Mouse (Mus musculus): Measurements from ENCODE around the gene Adi1. TPM values are rescaled to one million over a fixed set of nuclear protein-coding genes. Genes with fewer than 3 reads are reported as not detected.

The Adi1 gene
- total and polyA plus RNA-seq, 3 experiments, result 18.1 to 54.8 TPM; not detected in 1

GRCm38 (mm10) chr12:28694776-28695175, 19.7 kb downstream of the Adi1 start:
- H3K27me3 ChIP-seq (ENCODE audit: control insufficient read depth in 1 of 2, insufficient read depth in 2 of 2, low read length in 2 of 2), result no peaks in the 10 kb centered on the region
- H3K27ac ChIP-seq (ENCODE audit: control insufficient read depth, low read depth, low read length), result no peak overlapping the region
- no peaks in the 10 kb centered on the region for H3K79me2 ChIP-seq (ENCODE audit: control insufficient read depth, insufficient read depth, low read length, poor library complexity)
- peaks cover 0 to 2% of the 10 kb centered on the region in 2 experiments; a peak in 1 of 4 replicates for H3K36me3 ChIP-seq (ENCODE audit: control insufficient read depth in 1 of 2, insufficient read depth in 2 of 2, low read length in 2 of 2)
- no peaks in the 10 kb centered on the region for H3K4me1 ChIP-seq (ENCODE audit: control insufficient read depth in 1 of 2, insufficient read depth in 2 of 2, low read length in 2 of 2)
- no peaks in the 10 kb centered on the region for H3K9me3 ChIP-seq (replicated peaks; ENCODE audit: insufficient read depth, low read length)
- no peak overlapping the region for H3K9ac ChIP-seq (ENCODE audit: control insufficient read depth, low read depth, low read length, poor library complexity, severe bottlenecking)
- H3K4me3 ChIP-seq (ENCODE audit: control insufficient read depth in 1 of 2, insufficient read depth in 1 of 2, low read depth in 2 of 2, low read length in 2 of 2), result no peak overlapping the region
- no peak for TF ChIP-seq USF1 (IDR thresholded peaks at IDR 0.05; ENCODE audit: low read depth, low read length)
- no peak for TF ChIP-seq SMC3 (IDR thresholded peaks at IDR 0.05; ENCODE audit: low read depth, low read length)
- TF ChIP-seq ZC3H11A (IDR thresholded peaks at IDR 0.05; ENCODE audit: low read depth, low read length), result no peak
- no peak for TF ChIP-seq NELFE (IDR thresholded peaks at IDR 0.05; ENCODE audit: low read depth, low read length)
- TF ChIP-seq MAX (IDR thresholded peaks at IDR 0.05; ENCODE audit: low read length), result no peak
- no peak for TF ChIP-seq MYC (IDR thresholded peaks at IDR 0.05; ENCODE audit: low read depth, low read length)
- TF ChIP-seq TBP (IDR thresholded peaks at IDR 0.05; ENCODE audit: low read depth, low read length), result no peak
- TF ChIP-seq POLR2A (IDR thresholded peaks at IDR 0.05; ENCODE audit: control insufficient read depth in 1 of 2, insufficient read depth in 1 of 2, low read depth in 1 of 2, low read length in 2 of 2, poor library complexity in 1 of 2), result no peak
- no peak for DNase-seq (ENCODE audit: low read depth, low spot score)

- H3K36me3 ChIP-seq (ENCODE audit: control insufficient read depth in 1 of 2, insufficient read depth in 2 of 2, low read length in 2 of 2), result no peaks in the 10 kb centered on the region; a peak in 1 of 4 replicates
- TF ChIP-seq ZC3H11A (IDR thresholded peaks at IDR 0.05; ENCODE audit: low read depth, low read length) (no peak), SIN3A (IDR thresholded peaks at IDR 0.05; ENCODE audit: low read length) (no peak), TBP (IDR thresholded peaks at IDR 0.05; ENCODE audit: low read depth, low read length) (no peak), ZMIZ1 (IDR thresholded peaks at IDR 0.05; ENCODE audit: low read depth, low read length) (no peak)
Observed at GRCm38 (mm10) chr12:28697821-28698595, 23.0 kb downstream of the Adi1 start.

GRCm38 (mm10) chr12:28699086-28699485, 24.1 kb downstream of the Adi1 start:
- no peaks in the 10 kb centered on the region for H3K27me3 ChIP-seq (ENCODE audit: control insufficient read depth in 1 of 2, insufficient read depth in 2 of 2, low read length in 2 of 2)
- H3K9me3 ChIP-seq (replicated peaks; ENCODE audit: insufficient read depth, low read length), result no peaks in the 10 kb centered on the region
- H3K9ac ChIP-seq (ENCODE audit: control insufficient read depth, low read depth, low read length, poor library complexity, severe bottlenecking), result no peak overlapping the region
- no peak for DNase-seq (ENCODE audit: low read depth, low spot score)
- peaks cover 0 to 2% of the 10 kb centered on the region in 2 experiments; a peak in 1 of 4 replicates for H3K36me3 ChIP-seq (ENCODE audit: control insufficient read depth in 1 of 2, insufficient read depth in 2 of 2, low read length in 2 of 2)
- TF ChIP-seq ZNF384 (IDR thresholded peaks at IDR 0.05; ENCODE audit: low read depth, low read length) (no peak), ELF1 (IDR thresholded peaks at IDR 0.05; ENCODE audit: low read depth, low read length) (no peak), SIN3A (IDR thresholded peaks at IDR 0.05; ENCODE audit: low read length) (no peak), CTCF (IDR thresholded peaks at IDR 0.05 in 2 of 3, conservative IDR thresholded peaks at IDR 0.05 in 1 of 3; ENCODE audit: control insufficient read depth in 1 of 3, insufficient read depth in 1 of 3, low read depth in 2 of 3, low read length in 3 of 3, poor library complexity in 1 of 3, severe bottlenecking in 1 of 3) (no peak), NELFE (IDR thresholded peaks at IDR 0.05; ENCODE audit: low read depth, low read length) (no peak), MYC (IDR thresholded peaks at IDR 0.05; ENCODE audit: low read depth, low read length) (no peak), TCF12 (IDR thresholded peaks at IDR 0.05; ENCODE audit: low read depth, low read length) (no peak), UBTF (IDR thresholded peaks at IDR 0.05; ENCODE audit: borderline replicate concordance, insufficient read depth, low read depth, low read length) (no peak), ZKSCAN1 (IDR thresholded peaks at IDR 0.05; ENCODE audit: low read depth, low read length) (no peak), NRF1 (IDR thresholded peaks at IDR 0.05; ENCODE audit: insufficient read depth, low read depth, low read length, poor library complexity, severe bottlenecking) (no peak), TBP (IDR thresholded peaks at IDR 0.05; ENCODE audit: low read depth, low read length) (no peak), ZC3H11A (IDR thresholded peaks at IDR 0.05; ENCODE audit: low read depth, low read length) (no peak), MAX (IDR thresholded peaks at IDR 0.05; ENCODE audit: low read length) (no peak), EP300 (IDR thresholded peaks at IDR 0.05; ENCODE audit: low read depth in 1 of 2, low read length in 2 of 2) (no peak), GABPA (IDR thresholded peaks at IDR 0.05; ENCODE audit: low read depth, low read length) (no peak), CHD2 (IDR thresholded peaks at IDR 0.05; ENCODE audit: low read length) (no peak), MYB (IDR thresholded peaks at IDR 0.05; ENCODE audit: low read depth, low read length) (no peak), HCFC1 (IDR thresholded peaks at IDR 0.05; ENCODE audit: low read depth, low read length) (no peak), SMC3 (IDR thresholded peaks at IDR 0.05; ENCODE audit: low read depth, low read length) (no peak)
- H3K27ac ChIP-seq (ENCODE audit: control insufficient read depth, low read depth, low read length), result no peak overlapping the region
- no peak overlapping the region for H3K4me3 ChIP-seq (ENCODE audit: control insufficient read depth in 1 of 2, insufficient read depth in 1 of 2, low read depth in 2 of 2, low read length in 2 of 2)
- H3K4me1 ChIP-seq (ENCODE audit: control insufficient read depth in 1 of 2, insufficient read depth in 2 of 2, low read length in 2 of 2), result no peaks in the 10 kb centered on the region
- no peaks in the 10 kb centered on the region for H3K79me2 ChIP-seq (ENCODE audit: control insufficient read depth, insufficient read depth, low read length, poor library complexity)

More at GRCm38 (mm10) chr12:28697821-28698595, 23.0 kb downstream of the Adi1 start:
- no peaks in the 10 kb centered on the region for H3K9me3 ChIP-seq (replicated peaks; ENCODE audit: insufficient read depth, low read length)
- no peaks in the 10 kb centered on the region for H3K27me3 ChIP-seq (ENCODE audit: control insufficient read depth in 1 of 2, insufficient read depth in 2 of 2, low read length in 2 of 2)
- H3K27ac ChIP-seq (ENCODE audit: control insufficient read depth, low read depth, low read length), result no peak overlapping the region
- no peak overlapping the region for H3K9ac ChIP-seq (ENCODE audit: control insufficient read depth, low read depth, low read length, poor library complexity, severe bottlenecking)
- no peak for DNase-seq (ENCODE audit: low read depth, low spot score)
- H3K4me3 ChIP-seq (ENCODE audit: control insufficient read depth in 1 of 2, insufficient read depth in 1 of 2, low read depth in 2 of 2, low read length in 2 of 2), result no peak overlapping the region
- H3K79me2 ChIP-seq (ENCODE audit: control insufficient read depth, insufficient read depth, low read length, poor library complexity), result no peaks in the 10 kb centered on the region
- no peaks in the 10 kb centered on the region for H3K4me1 ChIP-seq (ENCODE audit: control insufficient read depth in 1 of 2, insufficient read depth in 2 of 2, low read length in 2 of 2)

All from MEL (cell line).